In the genomic region with DNA sequence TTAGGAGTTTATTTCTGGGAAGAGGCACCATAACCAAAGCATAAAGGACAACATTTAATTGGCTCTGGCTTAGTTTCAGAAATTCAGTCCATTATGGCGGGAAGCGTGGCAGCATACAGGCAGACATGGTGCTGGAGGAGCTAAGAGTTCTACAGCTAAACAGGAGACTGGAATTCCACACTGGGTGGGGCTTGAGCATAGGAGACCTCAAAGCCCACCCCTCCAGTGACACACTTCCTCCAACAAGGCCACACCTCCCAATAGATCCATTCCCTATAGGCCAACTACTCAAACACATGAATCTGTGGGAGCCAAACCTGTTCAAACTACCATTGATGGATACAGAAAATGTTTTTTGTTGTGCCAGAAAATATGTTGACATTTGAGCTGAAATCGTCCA, we compare ENCODE assay signal across 19 mouse cellular contexts.
"Had no signal": no experiment of that assay in that cellular context is flagged by ENCODE, and none has a peak within 500 bp of the region (broad histone marks: within the 10 kb centered on the region; RNA-seq: fewer than 3 reads in every experiment).

No protein-coding gene starts in this region.

- H3K9ac ChIP-seq: limb, embryonic 12.5 days; limb, embryonic 15.5 days; liver, embryonic 14.5 days; liver, postnatal 0 days; lung, embryonic 14.5 days; midbrain, embryonic 12.5 days; midbrain, embryonic 15.5 days; neural tube, embryonic 12.5 days; neural tube, embryonic 15.5 days; stomach, embryonic 15.5 days had no signal

- H3K4me2 ChIP-seq: limb, embryonic 12.5 days; limb, embryonic 15.5 days; liver, embryonic 11.5 days; lung, embryonic 14.5 days; midbrain, embryonic 12.5 days; midbrain, embryonic 15.5 days; neural tube, embryonic 12.5 days; stomach, embryonic 15.5 days had no signal

- H3K4me1 ChIP-seq: stomach, embryonic 15.5 days had no signal

- H3K36me3 ChIP-seq: neural tube, embryonic 15.5 days had no signal

- H3K9me3 ChIP-seq: limb, embryonic 12.5 days; limb, embryonic 15.5 days; midbrain, embryonic 12.5 days; midbrain, embryonic 15.5 days; neural tube, embryonic 12.5 days; neural tube, embryonic 15.5 days; stomach, embryonic 15.5 days had no signal

- ATAC-seq: liver, postnatal 0 days; lung, postnatal 0 days; midbrain, embryonic 15.5 days had no signal

- DNase-seq: kidney, postnatal 25 days; left cerebral cortex, postnatal 4 days; liver, postnatal 0 days; lung, embryonic 14.5 days; right cerebral cortex, adult 18-20 months; right cerebral cortex, postnatal 14 days; thymus, postnatal 25 days had no signal

- H3K27me3 ChIP-seq: limb, embryonic 12.5 days; limb, embryonic 15.5 days; midbrain, embryonic 12.5 days; midbrain, embryonic 15.5 days; neural tube, embryonic 12.5 days; neural tube, embryonic 15.5 days; stomach, embryonic 15.5 days had no signal

- H3K27ac ChIP-seq: kidney, postnatal 0 days; limb, embryonic 12.5 days; limb, embryonic 15.5 days; liver, embryonic 14.5 days; macrophage; midbrain, embryonic 12.5 days; midbrain, embryonic 15.5 days; neural tube, embryonic 12.5 days; stomach, embryonic 15.5 days had no signal

- H3K4me3 ChIP-seq: limb, embryonic 12.5 days; limb, embryonic 15.5 days; midbrain, embryonic 12.5 days; midbrain, embryonic 15.5 days; neural tube, embryonic 12.5 days; neural tube, embryonic 15.5 days; stomach, embryonic 15.5 days had no signal
